Mouse (Mus musculus): ENCODE measurements around the gene S100g.
A peak's percentile ranks its signal among the peaks of the same experiment; 100 is the strongest.

The S100g gene

DNA sequence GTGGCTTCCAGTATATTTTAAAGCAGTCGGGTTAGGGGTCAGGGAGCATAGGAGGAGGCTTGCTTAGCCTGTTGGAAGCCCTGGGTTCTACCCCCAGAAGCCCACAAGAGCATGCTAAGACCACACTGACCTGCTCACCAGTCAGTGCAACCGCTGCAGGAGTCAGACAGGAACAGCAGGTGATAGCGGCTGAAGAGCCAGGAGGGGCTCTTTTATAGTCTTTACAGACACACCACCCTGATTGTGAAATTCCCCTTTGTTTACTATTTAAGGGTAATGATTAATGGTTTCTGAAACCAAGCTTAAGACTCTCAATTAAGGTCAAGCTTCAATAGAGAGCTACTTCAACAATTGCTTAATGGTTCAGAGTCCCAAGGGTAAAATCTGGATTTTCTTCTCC lies at the start of gene S100g:
TSS of gene S100g (minus strand) at position 217 of the 400 bp plus-strand sequence.
- no peak for DNase-seq

- DNase-seq = peak in 1 of 2 experiments; percentile 8
These were observed 27.7 kb upstream of the S100g start for GRCm38 (mm10) chrX:162992121-162992520.

- DNase-seq = no peak
These were observed 27.0 kb upstream of the S100g start for GRCm38 (mm10) chrX:162991396-162991795.

DNA sequence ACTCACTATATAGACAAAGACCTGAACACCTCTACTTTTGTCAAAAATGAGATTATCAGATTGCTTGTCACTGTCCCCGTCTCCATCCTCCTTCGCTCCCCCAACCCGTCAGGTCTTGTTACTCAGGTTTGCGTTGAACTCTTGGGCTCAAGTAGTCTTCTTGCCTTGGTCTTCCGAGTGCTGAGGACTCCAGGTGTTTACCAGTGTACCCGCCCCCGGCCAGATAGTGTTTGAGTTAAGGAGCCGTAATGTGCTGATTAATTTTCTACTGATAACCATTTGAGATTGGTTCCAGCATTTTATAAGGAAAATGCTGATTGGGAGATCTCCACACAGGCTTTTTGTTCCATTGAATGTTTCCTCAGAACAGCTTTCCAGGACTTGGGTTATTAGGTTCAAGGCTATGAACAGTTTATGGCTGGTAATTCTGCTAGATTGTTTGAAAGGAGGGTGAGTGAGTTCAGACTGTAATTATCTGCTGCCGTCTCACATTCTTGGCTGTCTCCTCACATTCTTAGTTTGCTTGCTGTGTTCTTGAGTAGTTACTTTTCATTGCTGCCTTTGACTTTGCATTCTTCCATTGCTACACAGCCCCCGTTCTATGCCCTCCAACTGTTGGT lies 22.6 kb upstream of the S100g start:
- DNase-seq = no peak

GRCm38 (mm10) chrX:162976194-162976593 lies 11.8 kb upstream of the S100g start:
- DNase-seq = no peak

GRCm38 (mm10) chrX:162967456-162967855 lies 3.1 kb upstream of the S100g start:
- DNase-seq = no peak

DNA sequence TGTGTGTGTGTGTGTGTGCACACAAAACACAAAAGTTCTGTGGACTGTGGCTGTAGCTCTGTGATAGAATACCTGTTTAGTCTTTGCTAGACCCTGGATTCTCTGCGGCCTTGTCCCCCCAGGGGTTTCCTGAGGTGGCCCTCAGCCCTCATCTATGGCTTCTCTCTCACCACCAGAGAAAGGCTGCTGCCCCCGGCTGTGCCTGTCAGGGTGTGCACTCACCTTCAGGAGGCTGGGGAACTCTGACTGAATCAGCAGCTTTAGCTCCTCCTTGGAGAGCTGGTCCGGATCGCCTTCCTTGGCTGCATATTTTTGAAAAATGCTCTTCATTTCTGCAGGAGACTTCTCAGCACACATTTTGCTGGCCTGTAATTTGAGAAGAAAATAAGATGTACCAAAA lies 559 bp downstream of the S100g start:
- DNase-seq = peak in 1 of 2 experiments; percentile 6

DNA sequence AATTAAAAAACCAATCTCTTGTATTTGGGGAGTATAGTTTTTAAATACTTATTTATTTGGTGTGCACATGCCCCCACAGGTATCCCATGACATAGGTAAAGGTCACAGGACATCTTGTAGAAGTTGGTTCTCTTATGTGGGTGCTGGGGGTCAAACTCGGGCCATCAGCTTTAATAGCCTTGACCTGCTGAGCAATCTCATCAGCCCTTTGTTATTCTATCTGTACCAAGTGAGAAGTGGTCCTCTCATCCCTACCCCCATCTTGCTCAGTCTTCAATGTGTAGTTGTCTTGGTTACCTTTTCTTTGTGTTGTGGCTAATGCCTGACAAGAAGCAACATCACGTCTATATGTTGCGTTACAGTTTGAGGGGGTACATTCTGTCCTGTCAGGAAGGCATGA lies 6.5 kb downstream of the S100g start:
- no peak for DNase-seq

DNA sequence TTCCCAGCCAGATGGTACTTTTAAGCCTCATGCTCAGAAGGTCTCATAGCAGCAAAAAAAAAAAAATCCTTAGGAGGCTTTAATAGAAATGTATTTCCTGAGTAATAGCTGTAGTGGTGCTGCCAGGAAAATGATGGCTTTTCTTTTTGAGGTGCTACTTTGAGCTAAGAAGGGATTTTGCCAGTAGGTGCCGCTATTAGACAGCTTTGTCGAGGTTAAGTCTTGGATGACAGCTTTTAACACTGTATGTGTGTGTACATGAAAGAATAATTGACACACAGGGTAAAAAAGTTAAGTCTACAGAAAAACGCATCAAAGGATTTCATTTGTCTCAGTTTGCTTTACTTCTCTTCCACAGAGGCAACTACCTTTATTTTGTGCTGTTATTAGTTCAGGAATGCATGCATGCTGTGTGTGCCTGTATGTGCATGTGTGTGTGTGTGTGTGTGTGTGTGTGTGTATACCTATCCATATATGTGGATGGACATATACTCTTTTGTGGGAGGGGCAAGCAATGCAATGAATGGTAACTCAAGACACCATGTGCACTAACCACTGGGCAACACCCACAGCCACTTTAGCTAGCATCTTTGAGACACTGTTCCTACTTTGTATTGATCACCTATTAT lies 14.5 kb downstream of the S100g start:
- DNase-seq = peak; percentile 59 to 61

DNA sequence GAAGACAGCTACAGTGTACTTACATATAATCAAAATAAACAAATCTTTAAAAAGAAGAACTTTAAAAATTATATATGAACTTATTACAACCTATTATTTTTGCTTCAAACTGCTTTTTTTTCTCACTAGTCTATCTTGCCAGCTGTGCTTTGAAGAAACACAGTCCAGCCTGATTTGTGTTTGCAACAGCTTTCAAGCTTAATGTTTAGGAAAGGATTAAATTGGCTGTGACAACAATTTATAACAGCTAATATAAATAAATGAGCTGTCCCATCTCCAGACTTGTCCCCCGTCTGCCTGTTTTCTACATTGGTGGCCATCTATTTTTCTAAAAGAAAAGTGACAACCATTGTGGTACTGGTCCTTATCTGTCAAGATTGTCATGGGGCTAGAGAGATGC lies 22.4 kb downstream of the S100g start:
- DNase-seq = no peak

DNA sequence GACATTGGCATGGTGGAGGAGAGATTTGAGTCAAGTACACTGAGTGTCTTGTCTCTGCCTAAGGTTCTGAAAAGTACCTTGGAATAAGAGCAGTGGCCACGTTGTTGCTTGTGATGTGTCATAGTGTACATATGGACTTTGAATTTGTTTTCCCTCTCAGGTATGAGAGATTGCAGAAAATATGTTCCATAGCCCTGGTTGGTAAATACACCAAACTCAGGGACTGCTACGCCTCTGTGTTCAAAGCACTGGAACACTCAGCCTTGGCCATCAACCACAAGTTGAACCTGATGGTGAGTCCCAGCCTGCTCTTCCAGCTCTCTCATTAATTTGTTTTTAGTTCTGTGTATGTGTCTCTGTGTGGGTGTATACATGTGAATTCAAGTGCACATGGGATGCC lies 32.9 kb downstream of the S100g start:
- no peak for DNase-seq

DNA sequence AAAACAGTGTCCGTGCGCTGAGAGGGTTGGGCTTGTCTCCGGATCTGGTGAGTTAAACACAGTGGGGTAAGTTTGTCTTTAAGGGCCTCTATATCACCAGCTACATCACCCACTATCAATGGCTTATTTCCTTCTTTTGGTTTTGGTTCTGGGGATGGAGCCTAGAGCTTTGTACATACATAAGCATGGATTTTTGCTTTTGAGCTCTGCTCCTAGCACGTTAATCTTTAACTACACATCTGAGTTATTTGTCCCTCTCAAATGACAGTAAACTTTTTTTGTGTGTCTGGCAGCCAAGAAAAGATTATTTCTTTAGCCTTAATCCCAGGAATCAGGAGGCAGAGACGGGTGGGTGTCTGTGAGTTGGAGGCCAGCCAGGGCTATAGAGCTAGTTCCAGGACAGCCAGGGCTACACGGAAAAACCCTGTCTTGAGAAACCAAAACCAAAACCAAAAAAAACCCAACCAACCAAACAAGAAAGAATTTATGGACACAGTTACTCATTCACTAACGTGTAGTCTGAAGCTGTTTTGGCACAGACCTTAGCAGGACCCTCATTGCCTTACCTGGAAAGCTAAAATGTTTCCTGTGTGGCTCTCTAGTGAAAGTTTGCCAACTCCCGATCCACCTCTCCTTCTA lies 42.8 kb downstream of the S100g start:
- DNase-seq = no peak

DNA sequence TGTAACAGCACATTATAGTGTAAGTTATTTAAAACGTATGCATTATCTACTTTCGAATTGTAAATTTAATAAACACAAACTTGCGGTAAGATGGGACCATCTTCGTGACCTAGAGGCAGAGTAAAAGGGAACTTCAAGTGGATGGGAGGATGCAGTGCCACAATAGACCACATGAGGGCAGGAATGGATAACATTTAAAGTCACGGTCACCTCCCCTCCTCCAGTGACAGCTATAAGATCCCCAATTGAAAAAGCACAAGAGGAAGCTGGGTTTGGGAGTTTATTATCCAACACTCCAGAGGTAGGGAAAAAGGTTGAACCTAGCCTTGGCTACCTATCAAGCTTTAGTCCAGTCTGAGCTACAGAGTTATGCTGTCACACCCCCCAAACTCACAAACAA lies 48.7 kb downstream of the S100g start:
- peak; percentile 64 to 76 for DNase-seq

GRCm38 (mm10) chrX:162913651-162914050 lies 50.7 kb downstream of the S100g start:
- DNase-seq = no peak
